Mouse (Mus musculus): ENCODE measurements at regions not wholly inside any gene's neighbourhood (a gene's known extent, or its start where the extent isn't known, plus 50 kb on each side); places are given as distances from the start of the nearest gene placed in this dataset.

DNA sequence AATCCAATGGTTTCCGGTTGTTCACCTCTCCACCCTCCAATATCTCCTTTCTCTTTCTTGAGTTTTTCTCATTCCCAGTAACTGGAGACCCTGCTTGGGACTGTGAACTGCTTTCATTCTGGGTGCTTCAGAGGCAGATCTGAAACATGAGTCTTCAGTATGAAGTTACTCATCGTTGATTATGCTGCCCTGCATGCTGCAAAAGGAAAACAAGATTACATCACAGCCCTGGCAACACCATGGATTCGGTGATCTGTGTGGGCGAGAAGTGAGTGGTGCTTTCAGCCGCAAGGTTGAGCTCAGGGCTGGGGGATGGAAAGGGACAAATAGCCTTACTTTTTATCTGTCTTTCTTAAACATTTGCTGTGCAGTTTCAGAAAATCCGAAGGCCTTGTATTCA, 164.8 kb upstream of the Dpt start:
- peak; percentile 46 for DNase-seq (ENCODE audit: extremely low read depth, insufficient read length, low spot score)

- DNase-seq (ENCODE audit: extremely low read depth, insufficient read length, low spot score), result peak; percentile 62
Measured at GRCm38 (mm10) chr1:164628840-164629239, 167.6 kb upstream of the Dpt start.

DNA sequence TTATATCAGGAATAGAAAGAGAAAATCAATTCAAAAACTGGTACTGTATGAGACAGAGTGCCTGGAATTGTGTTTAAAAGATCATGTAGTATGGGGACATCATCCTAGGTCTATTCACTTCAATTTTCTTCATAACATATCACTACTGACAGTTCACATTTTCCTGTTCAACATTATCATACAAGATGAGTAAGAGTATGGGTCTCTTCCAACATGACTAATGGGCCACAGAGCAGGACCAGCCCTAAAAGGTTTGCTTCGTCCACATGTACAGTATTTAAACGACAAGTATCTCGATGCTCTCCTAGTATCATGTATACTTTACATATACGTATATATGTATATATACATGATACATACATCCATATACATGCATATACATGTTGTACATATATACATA, 164.8 kb upstream of the Atp1b1 start:
- peak; percentile 6 for DNase-seq (ENCODE audit: extremely low read depth, insufficient read length, low spot score)

- peak; percentile 52 for DNase-seq (ENCODE audit: extremely low read depth, insufficient read length, low spot score)
Measured at GRCm38 (mm10) chr1:164622417-164622816, 164.3 kb upstream of the Atp1b1 start.

- no peak for DNase-seq (ENCODE audit: extremely low read depth, insufficient read length, low spot score)
Measured at GRCm38 (mm10) chr1:164620129-164620528, 162.0 kb upstream of the Atp1b1 start.

DNA sequence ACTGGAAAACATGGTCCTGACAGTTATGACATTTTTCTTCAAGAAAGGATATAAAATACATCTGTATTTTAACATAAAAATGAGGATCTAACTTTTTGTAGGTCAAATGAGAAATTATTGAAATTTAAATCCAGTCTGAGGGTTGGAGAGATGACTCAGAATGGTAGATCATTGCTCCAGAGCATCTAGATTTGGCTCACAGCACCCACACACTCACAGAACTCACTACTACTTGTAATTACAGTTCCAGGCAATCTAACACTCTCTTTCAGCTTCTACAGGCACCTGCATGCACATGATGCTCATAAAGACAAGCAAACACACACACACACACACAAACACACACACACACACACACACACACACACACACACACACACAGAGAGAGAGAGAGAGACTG, 159.7 kb upstream of the Atp1b1 start:
- DNase-seq (ENCODE audit: extremely low read depth, insufficient read length, low spot score), result no peak

GRCm38 (mm10) chr1:164607061-164607460, 148.9 kb upstream of the Atp1b1 start:
- DNase-seq (ENCODE audit: extremely low read depth, insufficient read length, low spot score), result no peak

- DNase-seq (ENCODE audit: extremely low read depth, insufficient read length, low spot score), result no peak
Measured at GRCm38 (mm10) chr1:164606141-164606754, 148.1 kb upstream of the Atp1b1 start.

DNA sequence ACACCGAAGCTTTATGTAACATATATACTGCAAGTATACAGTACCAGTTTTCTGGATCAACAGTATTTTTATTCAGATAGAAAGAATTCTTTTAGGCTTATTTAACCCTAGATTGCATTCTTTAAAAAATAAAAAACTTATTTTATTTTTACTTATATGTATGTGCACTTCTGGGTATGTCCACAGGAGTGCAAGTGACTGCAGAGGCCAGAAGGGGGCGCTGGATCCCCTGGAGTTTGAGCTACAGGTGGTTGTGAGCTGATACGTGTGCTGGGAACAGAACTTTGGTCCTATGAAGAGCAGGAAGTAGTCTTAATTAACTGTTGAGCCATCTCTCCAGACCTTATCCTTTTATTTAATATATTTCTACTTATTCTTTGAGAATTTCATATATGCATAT, 145.3 kb upstream of the Atp1b1 start:
- DNase-seq (ENCODE audit: extremely low read depth, insufficient read length, low spot score), result no peak

- no peak for DNase-seq (ENCODE audit: extremely low read depth, insufficient read length, low spot score)
Measured at GRCm38 (mm10) chr1:164602568-164602967, 144.4 kb upstream of the Atp1b1 start.

DNA sequence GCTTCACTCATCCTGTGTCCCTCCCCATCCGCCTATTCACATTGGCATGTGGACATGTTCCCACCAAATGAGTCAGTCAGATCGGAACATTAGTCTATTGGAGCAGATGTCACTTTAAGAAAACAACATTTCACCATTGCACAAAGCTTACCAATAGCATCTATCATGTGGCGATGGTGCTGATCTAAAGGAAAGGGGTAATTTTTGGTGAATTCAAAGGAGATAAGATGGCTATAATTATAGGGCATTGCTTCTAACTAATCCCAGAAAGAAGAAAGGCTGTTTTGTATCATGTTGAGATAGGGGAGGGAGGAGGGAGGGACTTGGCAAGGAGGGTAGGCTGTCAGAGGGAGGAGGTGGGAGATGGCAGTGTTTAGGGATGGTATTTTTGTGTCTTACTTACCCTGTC, 132.1 kb upstream of the Atp1b1 start:
- DNase-seq (ENCODE audit: extremely low read depth, insufficient read length, low spot score), result no peak

GRCm38 (mm10) chr1:164586066-164586989, 128.2 kb upstream of the Atp1b1 start:
- DNase-seq (ENCODE audit: extremely low read depth, insufficient read length, low spot score), result no peak

DNA sequence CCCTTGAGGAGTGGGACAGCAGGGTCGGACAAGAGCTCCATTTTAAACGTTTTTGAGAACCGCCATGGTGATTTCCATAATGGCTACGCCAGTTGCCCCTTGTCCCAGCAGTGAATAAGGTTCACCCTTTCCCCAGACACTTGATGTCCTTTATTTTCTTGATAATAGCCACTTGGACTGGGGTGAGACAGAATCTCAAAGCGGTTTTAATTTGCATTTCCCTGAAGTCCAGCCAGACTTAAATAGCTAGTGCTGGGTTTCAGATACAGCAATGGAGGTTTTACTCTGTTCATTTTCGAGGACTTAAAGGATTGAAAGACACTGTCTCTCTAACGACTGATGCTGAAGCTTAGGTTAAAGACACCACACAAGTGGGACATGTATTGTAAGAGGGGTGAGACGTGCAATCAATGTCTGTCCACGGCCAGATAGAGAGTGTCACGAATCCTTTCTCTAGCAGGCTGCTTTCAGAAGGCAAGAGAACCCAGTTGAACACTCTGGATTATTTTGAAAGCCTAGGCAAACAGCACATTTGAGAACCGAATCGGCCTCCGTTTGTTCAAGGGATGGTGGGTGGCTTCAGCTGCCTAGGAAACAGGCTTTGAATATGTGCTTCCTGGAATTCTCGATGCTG, 118.8 kb upstream of the Atp1b1 start:
- no peak for DNase-seq (ENCODE audit: extremely low read depth, insufficient read length, low spot score)

GRCm38 (mm10) chr1:164573639-164574038, 115.5 kb upstream of the Atp1b1 start:
- DNase-seq (ENCODE audit: extremely low read depth, insufficient read length, low spot score), result no peak

GRCm38 (mm10) chr1:164572183-164572582, 114.0 kb upstream of the Atp1b1 start:
- no peak for DNase-seq (ENCODE audit: extremely low read depth, insufficient read length, low spot score)

DNA sequence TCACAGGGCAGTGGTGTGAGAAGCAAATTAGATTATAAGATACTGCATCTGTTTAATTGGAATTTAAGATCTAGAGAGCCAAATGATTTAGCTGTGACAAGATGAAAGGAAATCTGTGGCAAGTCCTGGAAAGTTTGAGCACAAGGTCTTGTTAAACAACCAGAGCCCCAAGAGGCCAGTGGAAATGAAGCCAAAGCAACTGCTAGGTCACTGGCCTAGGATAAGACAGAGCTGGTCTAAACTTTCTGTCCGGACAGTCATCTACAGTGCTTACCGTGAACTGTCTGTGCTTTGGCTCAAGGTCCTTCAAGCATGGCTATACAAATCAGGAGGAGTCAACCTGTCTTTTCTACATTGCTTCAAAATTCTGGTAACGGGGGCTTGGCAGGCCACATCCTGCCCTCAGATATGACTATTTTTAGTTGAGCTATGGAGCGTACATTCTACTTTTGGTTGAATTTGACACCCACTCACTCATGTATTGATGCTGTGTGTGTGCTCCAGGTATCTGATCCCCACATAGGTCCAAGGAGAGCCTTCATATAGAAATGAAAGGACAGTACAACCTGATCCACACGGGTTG, 113.4 kb upstream of the Atp1b1 start:
- no peak for DNase-seq (ENCODE audit: extremely low read depth, insufficient read length, low spot score)

- no peak for DNase-seq (ENCODE audit: extremely low read depth, insufficient read length, low spot score)
Measured at GRCm38 (mm10) chr1:164564847-164565246, 106.7 kb upstream of the Atp1b1 start.

- DNase-seq (ENCODE audit: extremely low read depth, insufficient read length, low spot score), result no peak
Measured at GRCm38 (mm10) chr1:164559546-164560228, 101.5 kb upstream of the Atp1b1 start.

- DNase-seq (ENCODE audit: extremely low read depth, insufficient read length, low spot score), result no peak
Measured at GRCm38 (mm10) chr1:164552658-164553057, 94.5 kb upstream of the Atp1b1 start.

GRCm38 (mm10) chr1:164551019-164551418, 92.9 kb upstream of the Atp1b1 start:
- no peak for DNase-seq (ENCODE audit: extremely low read depth, insufficient read length, low spot score)

- DNase-seq (ENCODE audit: extremely low read depth, insufficient read length, low spot score), result no peak
Measured at GRCm38 (mm10) chr1:164550596-164550995, 92.4 kb upstream of the Atp1b1 start.
